Comparison of ENCODE assay signal across 10 mouse cellular contexts in genomic region chr11:103198339-103198738, GRCm38 (mm10). TPM values are rescaled to one million over a fixed set of nuclear protein-coding genes. Genes with fewer than 3 reads are reported as not detected.
A peak's percentile ranks its signal among the peaks of the same experiment; 100 is the strongest.
DNase-seq lines count a peak whose midpoint lies in the region; ATAC-seq and TF ChIP-seq lines count a peak whose summit lies in the region.
"Had no signal": no experiment of that assay in that cellular context is flagged by ENCODE, and none has a peak within 500 bp of the region (broad histone marks: within the 10 kb centered on the region; RNA-seq: fewer than 3 reads in every experiment).

No protein-coding gene starts in this region.

- peak overlapping the region; percentile 85 for H3K4me2 ChIP-seq in kidney, embryonic 16.5 days (replicated peaks; ENCODE audit: low read depth, low read length)
- H3K4me2 ChIP-seq in forebrain, embryonic 16.5 days (ENCODE audit: low read length), result peak overlapping the region; percentile 86
- H3K4me2 ChIP-seq in midbrain, embryonic 14.5 days (ENCODE audit: low read length), result peak overlapping the region; percentile 88

- TF ChIP-seq CTCF in cortical plate, adult 2 months (IDR thresholded peaks at IDR 0.05; ENCODE audit: extremely low read depth, insufficient read depth, low read length), result no peak

- intact Hi-C loops in gastrocnemius, postnatal 14 days (cut with DNase I; ENCODE audit: low total_unique reads), result no loop called here

- H3K4me1 ChIP-seq in kidney, embryonic 16.5 days (ENCODE audit: insufficient read depth, low read length), result peaks cover 16% of the 10 kb centered on the region
- peaks cover 5% of the 10 kb centered on the region for H3K4me1 ChIP-seq in cortical plate, adult 2 months (ENCODE audit: control insufficient read depth, insufficient read depth, low read length)
- H3K4me1 ChIP-seq in forebrain, embryonic 16.5 days (replicated peaks; ENCODE audit: control insufficient read depth, insufficient read depth, low read length), result peaks cover 34% of the 10 kb centered on the region
- peaks cover 17% of the 10 kb centered on the region for H3K4me1 ChIP-seq in midbrain, embryonic 14.5 days (ENCODE audit: control insufficient read depth, insufficient read depth, low read length)

- H3K9ac ChIP-seq in kidney, embryonic 16.5 days (replicated peaks; ENCODE audit: low read length), result no peak overlapping the region
- no peak overlapping the region for H3K9ac ChIP-seq in forebrain, embryonic 16.5 days (replicated peaks; ENCODE audit: low read depth, low read length)
- H3K9ac ChIP-seq in midbrain, embryonic 14.5 days (replicated peaks; ENCODE audit: low read length), result no peak overlapping the region

- H3K9me3 ChIP-seq in kidney, embryonic 16.5 days (ENCODE audit: low read length), result no peaks in the 10 kb centered on the region
- no peaks in the 10 kb centered on the region for H3K9me3 ChIP-seq in forebrain, embryonic 16.5 days (ENCODE audit: control insufficient read depth, low read length)
- H3K9me3 ChIP-seq in midbrain, embryonic 14.5 days (ENCODE audit: control insufficient read depth, low read length), result no peaks in the 10 kb centered on the region

- no peak overlapping the region for H3K27ac ChIP-seq in kidney, embryonic 16.5 days (ENCODE audit: low read length)
- peak overlapping the region; percentile 13; the same call in 1 of the 2 replicates for H3K27ac ChIP-seq in cortical plate, adult 2 months (ENCODE audit: insufficient read depth, low read length)
- H3K27ac ChIP-seq in forebrain, embryonic 16.5 days (ENCODE audit: low read length), result no peak overlapping the region
- no peak overlapping the region for H3K27ac ChIP-seq in midbrain, embryonic 14.5 days (replicated peaks; ENCODE audit: low read depth, low read length)

- TF ChIP-seq POLR2A in cortical plate, adult 2 months (IDR thresholded peaks at IDR 0.05; ENCODE audit: extremely low read depth, insufficient read depth, low read length), result no peak

- H3K36me3 ChIP-seq in kidney, embryonic 16.5 days (ENCODE audit: insufficient read depth, low read length), result no peaks in the 10 kb centered on the region
- H3K36me3 ChIP-seq in forebrain, embryonic 16.5 days (ENCODE audit: control insufficient read depth, insufficient read depth), result no peaks in the 10 kb centered on the region
- peaks cover 12% of the 10 kb centered on the region; the same call in 1 of the 2 replicates for H3K36me3 ChIP-seq in midbrain, embryonic 14.5 days (ENCODE audit: control insufficient read depth, insufficient read depth, low read length)

- WGBS in kidney, embryonic 16.5 days, result 9% methylated on average over 16 of the region's 16 CpGs
- WGBS in forebrain, embryonic 16.5 days, result 5% methylated on average over 16 of the region's 16 CpGs
- WGBS in midbrain, embryonic 14.5 days, result 5% methylated on average over 16 of the region's 16 CpGs

- peaks cover 72% of the 10 kb centered on the region for H3K27me3 ChIP-seq in kidney, embryonic 16.5 days (ENCODE audit: insufficient read depth, low read length)
- peaks cover 37% of the 10 kb centered on the region for H3K27me3 ChIP-seq in forebrain, embryonic 16.5 days (replicated peaks; ENCODE audit: control insufficient read depth, insufficient read depth, low read length)
- peaks cover 68% of the 10 kb centered on the region for H3K27me3 ChIP-seq in midbrain, embryonic 14.5 days (ENCODE audit: control insufficient read depth, insufficient read depth, low read length)

- peak overlapping the region; percentile 54 for H3K4me3 ChIP-seq in kidney, embryonic 16.5 days (ENCODE audit: low read length)
- no peak overlapping the region; the same call in 1 of the 2 replicates for H3K4me3 ChIP-seq in cortical plate, adult 2 months (ENCODE audit: insufficient read depth, low read length)
- H3K4me3 ChIP-seq in forebrain, embryonic 16.5 days (replicated peaks; ENCODE audit: low read length), result peak overlapping the region; percentile 57
- no peak overlapping the region; the same call in 1 of the 2 replicates for H3K4me3 ChIP-seq in midbrain, embryonic 14.5 days (replicated peaks; ENCODE audit: low read depth, low read length)

- no peak for DNase-seq in kidney, postnatal 4 days
- DNase-seq in midbrain, embryonic 14.5 days, result no peak
- no peak for DNase-seq in urinary bladder, postnatal 25 days (ENCODE audit: low spot score)
- no peak for DNase-seq in frontal cortex, postnatal 10 days (ENCODE audit: low spot score in 2 of 2)
- DNase-seq in gastrocnemius, postnatal 14 days, result no peak

- no peak for ATAC-seq in kidney, embryonic 16.5 days (ENCODE audit: low FRiP score, low TSS enrichment)
- ATAC-seq in forebrain, embryonic 16.5 days, result no peak
- ATAC-seq in midbrain, embryonic 14.5 days (ENCODE audit: low FRiP score, low TSS enrichment), result no peak

RNA-seq across cellular contexts. Expression of gene 1700023F06Rik, which starts 10.0 kb away (rescaled TPM):
- polyA plus RNA-seq in kidney, embryonic 16.5 days (2015; fragmentation: Nextera tagmentation; extraction: Ambion mirVana), result 0.27 and 0.82 TPM in 2 replicates
- polyA plus RNA-seq in cortical plate, adult 2 months (2012; rRNA removed), result 4.2 and 6.4 TPM in 2 replicates
- polyA plus RNA-seq in forebrain, embryonic 16.5 days (2015; fragmentation: Nextera tagmentation; extraction: Ambion mirVana), result 0.73 and 1.5 TPM in 2 replicates
- 0.88 and 2.1 TPM in 2 replicates for polyA plus RNA-seq in midbrain, embryonic 14.5 days (2014; fragmentation: Nextera tagmentation; extraction: Ambion mirVana)
- total RNA-seq in gastrocnemius, postnatal 14 days (2021), result not detected
- total RNA-seq: megakaryocyte, adult 5-6 weeks had no signal
- polyA plus RNA-seq: spleen, adult 2 months had no signal

RNA-seq across cellular contexts. Expression of gene Spata32, which starts 19.9 kb away (rescaled TPM):
- polyA plus RNA-seq in kidney, embryonic 16.5 days (2015; fragmentation: Nextera tagmentation; extraction: Ambion mirVana), result not detected in 2 replicates
- polyA plus RNA-seq in cortical plate, adult 2 months (2012; rRNA removed), result 2.5 and 2.9 TPM in 2 replicates
- polyA plus RNA-seq in forebrain, embryonic 16.5 days (2015; fragmentation: Nextera tagmentation; extraction: Ambion mirVana), result 0.22 TPM in 1 of 2 replicates, not detected in the other
- 0.25 and 0.27 TPM in 2 replicates for polyA plus RNA-seq in midbrain, embryonic 14.5 days (2014; fragmentation: Nextera tagmentation; extraction: Ambion mirVana)
- not detected for total RNA-seq in gastrocnemius, postnatal 14 days (2021)
- total RNA-seq: megakaryocyte, adult 5-6 weeks had no signal
- polyA plus RNA-seq: spleen, adult 2 months had no signal

RNA-seq across cellular contexts. Expression of gene Fmnl1, which starts 27.4 kb away (rescaled TPM):
- polyA plus RNA-seq in kidney, embryonic 16.5 days (2015; fragmentation: Nextera tagmentation; extraction: Ambion mirVana), result 2.4 and 3.4 TPM in 2 replicates
- 125 and 133 TPM in 2 replicates for polyA plus RNA-seq in cortical plate, adult 2 months (2012; rRNA removed)
- 2.7 and 6.7 TPM in 2 replicates for polyA plus RNA-seq in forebrain, embryonic 16.5 days (2015; fragmentation: Nextera tagmentation; extraction: Ambion mirVana)
- 4.3 and 5.2 TPM in 2 replicates for polyA plus RNA-seq in midbrain, embryonic 14.5 days (2014; fragmentation: Nextera tagmentation; extraction: Ambion mirVana)
- 1 to 10 TPM; 6.7 to 7.3 TPM for total RNA-seq in gastrocnemius, postnatal 14 days (2021)

Comparison
In these comparisons a context has a peak if more than half of its experiments do, and no peak if none do; other contexts are left out.
1. H3K4me3 ChIP-seq: peak in kidney, embryonic 16.5 days (single experiment) and forebrain, embryonic 16.5 days (single experiment); none in cortical plate, adult 2 months (single experiment) and midbrain, embryonic 14.5 days (single experiment).
2. RNA of gene Fmnl1, which starts 27.4 kb away (polyA plus RNA-seq): 125 to 133 TPM in cortical plate, adult 2 months; 2.7 to 6.7 TPM in forebrain, embryonic 16.5 days, 4.3 to 5.2 TPM in midbrain, embryonic 14.5 days and 2.4 to 3.4 TPM in kidney, embryonic 16.5 days; every median in the first group is over 10 times any median in the second.
3. Peak in every context shown above with its lines, with median percentiles within 50 percentile points of each other: H3K4me2 ChIP-seq.